Mouse (Mus musculus): ENCODE measurements at regions not wholly inside any gene's neighbourhood (a gene's known extent, or its start where the extent isn't known, plus 50 kb on each side); places are given as distances from the start of the nearest gene placed in this dataset.
"Not testable (repeated sequence)": the region's sequence is repeated elsewhere in the genome, so short reads cannot be mapped to it uniquely, and the experiment has no call there.

GRCm38 (mm10) chr15:5847413-5848100 lies 452.0 kb upstream of the Dab2 start:
- Histone ChIP-seq H3K27me3 (ENCODE audit: control insufficient read depth, insufficient read depth, low read depth, low read length) (no peaks in the 10 kb centered on the region), H3K9ac (ENCODE audit: low read length) (no peak overlapping the region), H3K4me3 (ENCODE audit: low read length) (no peak overlapping the region), H3K27ac (ENCODE audit: low read length) (no peak overlapping the region), H3K4me2 (ENCODE audit: low read depth, low read length) (no peak overlapping the region), H3K4me1 (replicated peaks; ENCODE audit: control insufficient read depth, insufficient read depth, low read length) (no peaks in the 10 kb centered on the region), H3K9me3 (ENCODE audit: control insufficient read depth, low read length) (no peaks in the 10 kb centered on the region), H3K36me3 (ENCODE audit: control insufficient read depth, insufficient read depth, low read length) (no peaks in the 10 kb centered on the region)
- 85% methylated on average over 3 of the region's 3 CpGs for WGBS
- ATAC-seq (ENCODE audit: low read depth) = no peak

GRCm38 (mm10) chr15:5852523-5852922 lies 447.1 kb upstream of the Dab2 start:
- Histone ChIP-seq H3K4me3 (ENCODE audit: low read length) (no peak overlapping the region), H3K9me3 (ENCODE audit: control insufficient read depth, low read length) (no peaks in the 10 kb centered on the region), H3K4me1 (replicated peaks; ENCODE audit: control insufficient read depth, insufficient read depth, low read length) (no peaks in the 10 kb centered on the region), H3K27ac (ENCODE audit: low read length) (no peak overlapping the region), H3K4me2 (ENCODE audit: low read depth, low read length) (no peak overlapping the region), H3K36me3 (ENCODE audit: control insufficient read depth, insufficient read depth, low read length) (no peaks in the 10 kb centered on the region), H3K9ac (ENCODE audit: low read length) (no peak overlapping the region), H3K27me3 (ENCODE audit: control insufficient read depth, insufficient read depth, low read depth, low read length) (no peaks in the 10 kb centered on the region)
- ATAC-seq (ENCODE audit: low read depth) = no peak
- 43% methylated on average over 3 of the region's 3 CpGs for WGBS

GRCm38 (mm10) chr15:5869289-5869688 lies 430.3 kb upstream of the Dab2 start:
- Histone ChIP-seq H3K36me3 (ENCODE audit: control insufficient read depth, insufficient read depth, low read length) (no peaks in the 10 kb centered on the region), H3K27me3 (ENCODE audit: control insufficient read depth, insufficient read depth, low read depth, low read length) (no peaks in the 10 kb centered on the region), H3K4me1 (replicated peaks; ENCODE audit: control insufficient read depth, insufficient read depth, low read length) (no peaks in the 10 kb centered on the region), H3K9me3 (ENCODE audit: control insufficient read depth, low read length) (no peaks in the 10 kb centered on the region), H3K9ac (ENCODE audit: low read length) (no peak overlapping the region), H3K27ac (ENCODE audit: low read length) (no peak overlapping the region), H3K4me3 (ENCODE audit: low read length) (no peak overlapping the region), H3K4me2 (ENCODE audit: low read depth, low read length) (peak overlapping the region; percentile 18; the same call in 1 of the 2 replicates)
- no peak for ATAC-seq (ENCODE audit: low read depth)
- WGBS = 33% methylated on average over 12 of the region's 12 CpGs

GRCm38 (mm10) chr15:5869866-5870265 lies 429.7 kb upstream of the Dab2 start:
- Histone ChIP-seq H3K4me1 (replicated peaks; ENCODE audit: control insufficient read depth, insufficient read depth, low read length) (no peaks in the 10 kb centered on the region), H3K4me3 (ENCODE audit: low read length) (no peak overlapping the region), H3K36me3 (ENCODE audit: control insufficient read depth, insufficient read depth, low read length) (no peaks in the 10 kb centered on the region), H3K27ac (ENCODE audit: low read length) (no peak overlapping the region), H3K27me3 (ENCODE audit: control insufficient read depth, insufficient read depth, low read depth, low read length) (no peaks in the 10 kb centered on the region), H3K9ac (ENCODE audit: low read length) (no peak overlapping the region), H3K4me2 (ENCODE audit: low read depth, low read length) (no peak overlapping the region), H3K9me3 (ENCODE audit: control insufficient read depth, low read length) (no peaks in the 10 kb centered on the region)
- no peak for ATAC-seq (ENCODE audit: low read depth)
- 49% methylated on average over 2 of the region's 2 CpGs for WGBS

GRCm38 (mm10) chr15:5872042-5872441 lies 427.5 kb upstream of the Dab2 start:
- Histone ChIP-seq H3K4me2 (ENCODE audit: low read depth, low read length) (no peak overlapping the region), H3K9me3 (ENCODE audit: control insufficient read depth, low read length) (no peaks in the 10 kb centered on the region), H3K4me3 (ENCODE audit: low read length) (no peak overlapping the region), H3K9ac (ENCODE audit: low read length) (no peak overlapping the region), H3K36me3 (ENCODE audit: control insufficient read depth, insufficient read depth, low read length) (no peaks in the 10 kb centered on the region), H3K27ac (ENCODE audit: low read length) (no peak overlapping the region), H3K27me3 (ENCODE audit: control insufficient read depth, insufficient read depth, low read depth, low read length) (no peaks in the 10 kb centered on the region), H3K4me1 (replicated peaks; ENCODE audit: control insufficient read depth, insufficient read depth, low read length) (no peaks in the 10 kb centered on the region)
- 75% methylated on average over 3 of the region's 3 CpGs for WGBS
- no peak for ATAC-seq (ENCODE audit: low read depth)

- Histone ChIP-seq H3K27me3 (ENCODE audit: control insufficient read depth, insufficient read depth, low read depth, low read length) (no peaks in the 10 kb centered on the region), H3K4me3 (ENCODE audit: low read length) (no peak overlapping the region), H3K27ac (ENCODE audit: low read length) (no peak overlapping the region), H3K9me3 (ENCODE audit: control insufficient read depth, low read length) (no peaks in the 10 kb centered on the region), H3K4me1 (replicated peaks; ENCODE audit: control insufficient read depth, insufficient read depth, low read length) (no peaks in the 10 kb centered on the region), H3K9ac (ENCODE audit: low read length) (no peak overlapping the region), H3K4me2 (ENCODE audit: low read depth, low read length) (no peak overlapping the region), H3K36me3 (ENCODE audit: control insufficient read depth, insufficient read depth, low read length) (no peaks in the 10 kb centered on the region)
- 76% methylated on average over 5 of the region's 5 CpGs for WGBS
- ATAC-seq (ENCODE audit: low read depth) = no peak
Measured at GRCm38 (mm10) chr15:5877749-5878148, 421.8 kb upstream of the Dab2 start.

GRCm38 (mm10) chr15:5891188-5891587 lies 408.4 kb upstream of the Dab2 start:
- 82% methylated on average over 3 of the region's 3 CpGs for WGBS
- H3K4me3 ChIP-seq (ENCODE audit: low read length) = no peak overlapping the region
- no peaks in the 10 kb centered on the region for H3K4me1 ChIP-seq (replicated peaks; ENCODE audit: control insufficient read depth, insufficient read depth, low read length)
- no peak overlapping the region for H3K9ac ChIP-seq (ENCODE audit: low read length)
- no peaks in the 10 kb centered on the region for H3K36me3 ChIP-seq (ENCODE audit: control insufficient read depth, insufficient read depth, low read length)
- no peaks in the 10 kb centered on the region for H3K9me3 ChIP-seq (ENCODE audit: control insufficient read depth, low read length)
- no peak overlapping the region for H3K4me2 ChIP-seq (ENCODE audit: low read depth, low read length)
- no peaks in the 10 kb centered on the region for H3K27me3 ChIP-seq (ENCODE audit: control insufficient read depth, insufficient read depth, low read depth, low read length)
- no peak for ATAC-seq (ENCODE audit: low read depth)
- H3K27ac ChIP-seq (ENCODE audit: low read length) = no peak overlapping the region

- H3K4me2 ChIP-seq (ENCODE audit: low read depth, low read length) = no peak overlapping the region
- H3K4me1 ChIP-seq (replicated peaks; ENCODE audit: control insufficient read depth, insufficient read depth, low read length) = no peaks in the 10 kb centered on the region
- ATAC-seq (ENCODE audit: low read depth) = peak; percentile 85
- no peak overlapping the region for H3K9ac ChIP-seq (ENCODE audit: low read length)
- 37% methylated on average over 3 of the region's 3 CpGs for WGBS
- H3K9me3 ChIP-seq (ENCODE audit: control insufficient read depth, low read length) = no peaks in the 10 kb centered on the region
- H3K27ac ChIP-seq (ENCODE audit: low read length) = no peak overlapping the region
- H3K36me3 ChIP-seq (ENCODE audit: control insufficient read depth, insufficient read depth, low read length) = no peaks in the 10 kb centered on the region
- no peak overlapping the region for H3K4me3 ChIP-seq (ENCODE audit: low read length)
- H3K27me3 ChIP-seq (ENCODE audit: control insufficient read depth, insufficient read depth, low read depth, low read length) = no peaks in the 10 kb centered on the region
Measured at GRCm38 (mm10) chr15:5892034-5892433, 407.6 kb upstream of the Dab2 start.

- not testable (repeated sequence) for H3K9ac ChIP-seq (ENCODE audit: low read length); H3K27me3 ChIP-seq (ENCODE audit: control insufficient read depth, insufficient read depth, low read depth, low read length); ATAC-seq (ENCODE audit: low read depth); H3K9me3 ChIP-seq (ENCODE audit: control insufficient read depth, low read length); H3K4me1 ChIP-seq (replicated peaks; ENCODE audit: control insufficient read depth, insufficient read depth, low read length); H3K27ac ChIP-seq (ENCODE audit: low read length); H3K4me2 ChIP-seq (ENCODE audit: low read depth, low read length); H3K4me3 ChIP-seq (ENCODE audit: low read length); H3K36me3 ChIP-seq (ENCODE audit: control insufficient read depth, insufficient read depth, low read length)
- WGBS = 83% methylated on average over 5 of the region's 5 CpGs
Measured at GRCm38 (mm10) chr15:5895688-5896470, 403.7 kb upstream of the Dab2 start.

Measured in lung, embryonic 16.5 days (tissue).